Mouse (Mus musculus) midbrain, embryonic 11.5 days (tissue): ENCODE data around the gene Nufip2. TPM values are rescaled to one million over a fixed set of nuclear protein-coding genes. Genes with fewer than 3 reads are reported as not detected.
"Not testable (repeated sequence)": the region's sequence is repeated elsewhere in the genome, so short reads cannot be mapped to it uniquely, and the experiment has no call there.

Source experiments
- ATAC-seq: fragments of 200-750 bp; cut with Nextera tagmentation; 2 replicates; pipeline ENCODE4 v1.8.0; 2017; ENCODE audit warnings: moderate TSS enrichment, moderate library complexity; ENCODE audit not compliant: low FRiP score
- DNase-seq: peaks from one replicate; pipeline ENCODE4 v3.0.0; 2015; ENCODE audit warnings: low spot score; ENCODE audit errors: missing footprints
- H3K27ac ChIP-seq: fragments of 300-500 bp; sonication (generic); 2 replicates; pipeline ENCODE4 v1.5.1; 2014; ENCODE audit warnings: low read depth, low read length
- H3K27me3 ChIP-seq: fragments of 300-500 bp; sonication (generic); 2 replicates; pipeline ENCODE4 v1.6.1; 2014; ENCODE audit warnings: mild to moderate bottlenecking, low read length, moderate library complexity, mixed read lengths; ENCODE audit not compliant: control insufficient read depth, insufficient read depth
- H3K36me3 ChIP-seq: fragments of 300-500 bp; sonication (generic); 2 replicates; pipeline ENCODE4 v1.6.1; 2014; ENCODE audit warnings: mild to moderate bottlenecking, low read length, moderate library complexity, mixed read lengths; ENCODE audit not compliant: control insufficient read depth, insufficient read depth
- H3K4me1 ChIP-seq: fragments of 300-500 bp; sonication (generic); 2 replicates; pipeline ENCODE4 v1.6.1; 2014; ENCODE audit warnings: low read length; ENCODE audit not compliant: control insufficient read depth, insufficient read depth
- H3K4me2 ChIP-seq: fragments of 300-500 bp; sonication (generic); 2 replicates; pipeline ENCODE4 v1.6.1; 2014; ENCODE audit warnings: mild to moderate bottlenecking, moderate library complexity
- H3K4me3 ChIP-seq: fragments of 300-500 bp; sonication (generic); 2 replicates; pipeline ENCODE4 v1.5.1; 2014; ENCODE audit warnings: low read depth, low read length
- H3K9ac ChIP-seq: fragments of 300-500 bp; sonication (generic); 2 replicates; pipeline ENCODE4 v1.6.1; 2014; ENCODE audit warnings: low read length
- H3K9me3 ChIP-seq: fragments of 300-500 bp; sonication (generic); 2 replicates; pipeline ENCODE4 v1.6.1; 2016; ENCODE audit warnings: low read length; ENCODE audit not compliant: control insufficient read depth
- WGBS: fragments of 180-500 bp; shearing (Covaris S2); extraction: QIAGEN DNeasy Blood & Tissue Kit; methylation state at CpG from one replicate; pipeline ENCODE4 v1.1.7; 2014; 5-methylcytosine and 5-hydroxymethylcytosine counted together
- polyA plus RNA-seq: library from polyadenylated mRNA; unstranded; fragments of >200 nt; fragmentation: Nextera tagmentation; extraction: Ambion mirVana; gene quantifications from 2 replicates; pipeline ENCODE4 v1.2.1, GENCODE M21; 2014

The Nufip2 gene
- polyA plus RNA-seq, 1 experiment from 2014 or later: 4.8 TPM

- Histone ChIP-seq H3K27ac (no peak overlapping the region), H3K4me2 (no peak overlapping the region), H3K4me1 (peaks cover 4% of the 10 kb centered on the region; the same call in 1 of the 2 replicates), H3K4me3 (no peak overlapping the region), H3K9ac (no peak overlapping the region), H3K36me3 (no peaks in the 10 kb centered on the region), H3K9me3 (no peaks in the 10 kb centered on the region), H3K27me3 (no peaks in the 10 kb centered on the region)
- no peak for DNase-seq
- 52% methylated on average over 2 of the region's 2 CpGs for WGBS
- ATAC-seq: no peak
These were observed 42.6 kb downstream of the Nufip2 start for GRCm38 (mm10) chr11:77728587-77728986.

- peak; percentile 98 for DNase-seq
- H3K9ac ChIP-seq: no peak overlapping the region
- no peaks in the 10 kb centered on the region for H3K27me3 ChIP-seq
- no peaks in the 10 kb centered on the region for H3K36me3 ChIP-seq
- H3K9me3 ChIP-seq: no peaks in the 10 kb centered on the region
- H3K4me2 ChIP-seq: no peak overlapping the region
- H3K4me3 ChIP-seq: no peak overlapping the region
- H3K4me1 ChIP-seq: no peaks in the 10 kb centered on the region
- no peak for ATAC-seq
- WGBS: 1% methylated on average over 6 of the region's 6 CpGs
- H3K27ac ChIP-seq: no peak overlapping the region
These were observed 51.3 kb downstream of the Nufip2 start for GRCm38 (mm10) chr11:77737289-77737688.

GRCm38 (mm10) chr11:77738555-77738954 lies 52.6 kb downstream of the Nufip2 start:
- Histone ChIP-seq H3K9ac (no peak overlapping the region), H3K9me3 (no peaks in the 10 kb centered on the region), H3K4me2 (no peak overlapping the region), H3K36me3 (no peaks in the 10 kb centered on the region), H3K27me3 (no peaks in the 10 kb centered on the region), H3K4me3 (no peak overlapping the region), H3K4me1 (no peaks in the 10 kb centered on the region), H3K27ac (no peak overlapping the region)
- ATAC-seq: no peak
- DNase-seq: no peak
- WGBS: 58% methylated on average over 7 of the region's 7 CpGs

- ATAC-seq: no peak
- no peak overlapping the region for H3K27ac ChIP-seq
- 38% methylated on average over 6 of the region's 6 CpGs for WGBS
- no peaks in the 10 kb centered on the region for H3K9me3 ChIP-seq
- no peak overlapping the region for H3K4me2 ChIP-seq
- H3K27me3 ChIP-seq: no peaks in the 10 kb centered on the region
- H3K4me3 ChIP-seq: no peak overlapping the region
- DNase-seq: no peak
- H3K36me3 ChIP-seq: no peaks in the 10 kb centered on the region
- no peaks in the 10 kb centered on the region for H3K4me1 ChIP-seq
- no peak overlapping the region for H3K9ac ChIP-seq
These were observed 58.0 kb downstream of the Nufip2 start for GRCm38 (mm10) chr11:77743966-77744365.

- no peaks in the 10 kb centered on the region for H3K4me1 ChIP-seq
- no peaks in the 10 kb centered on the region for H3K9me3 ChIP-seq
- no peak overlapping the region for H3K9ac ChIP-seq
- H3K36me3 ChIP-seq: no peaks in the 10 kb centered on the region
- ATAC-seq (no peak), DNase-seq (no peak)
- H3K27me3 ChIP-seq: no peaks in the 10 kb centered on the region
- WGBS: 95% methylated on average over 4 of the region's 4 CpGs
- no peak overlapping the region for H3K4me3 ChIP-seq
- H3K27ac ChIP-seq: no peak overlapping the region
- no peak overlapping the region for H3K4me2 ChIP-seq
These were observed 60.7 kb downstream of the Nufip2 start for GRCm38 (mm10) chr11:77746652-77747051.

- 98% methylated on average over 13 of the region's 15 CpGs for WGBS
- not testable (repeated sequence) for H3K4me2 ChIP-seq, ATAC-seq, H3K36me3 ChIP-seq, H3K27ac ChIP-seq, H3K4me3 ChIP-seq, H3K27me3 ChIP-seq, DNase-seq, H3K4me1 ChIP-seq, H3K9me3 ChIP-seq, H3K9ac ChIP-seq
These were observed 61.1 kb downstream of the Nufip2 start for GRCm38 (mm10) chr11:77747103-77747502.

- Histone ChIP-seq H3K36me3 (no peaks in the 10 kb centered on the region), H3K4me2 (no peak overlapping the region), H3K9ac (no peak overlapping the region), H3K27ac (no peak overlapping the region), H3K4me3 (no peak overlapping the region), H3K4me1 (no peaks in the 10 kb centered on the region), H3K27me3 (no peaks in the 10 kb centered on the region), H3K9me3 (no peaks in the 10 kb centered on the region)
- ATAC-seq: no peak
- no peak for DNase-seq
- 84% methylated on average over 5 of the region's 5 CpGs for WGBS
These were observed 63.0 kb downstream of the Nufip2 start for GRCm38 (mm10) chr11:77748996-77749395.

GRCm38 (mm10) chr11:77752525-77752924 lies 66.6 kb downstream of the Nufip2 start:
- ATAC-seq: no peak
- Histone ChIP-seq H3K9ac (no peak overlapping the region), H3K4me2 (no peak overlapping the region), H3K4me3 (no peak overlapping the region), H3K27me3 (no peaks in the 10 kb centered on the region), H3K9me3 (no peaks in the 10 kb centered on the region), H3K36me3 (no peaks in the 10 kb centered on the region), H3K27ac (no peak overlapping the region), H3K4me1 (no peaks in the 10 kb centered on the region)
- no peak for DNase-seq
- WGBS: 78% methylated on average over 5 of the region's 5 CpGs

GRCm38 (mm10) chr11:77753469-77753868 lies 67.5 kb downstream of the Nufip2 start:
- no peaks in the 10 kb centered on the region for H3K27me3 ChIP-seq
- DNase-seq (peak; percentile 44), ATAC-seq (no peak)
- WGBS: 80% methylated on average over 3 of the region's 3 CpGs
- H3K27ac ChIP-seq: no peak overlapping the region
- H3K9me3 ChIP-seq: no peaks in the 10 kb centered on the region
- no peak overlapping the region for H3K4me3 ChIP-seq
- no peak overlapping the region for H3K4me2 ChIP-seq
- H3K36me3 ChIP-seq: no peaks in the 10 kb centered on the region
- no peak overlapping the region for H3K9ac ChIP-seq
- H3K4me1 ChIP-seq: no peaks in the 10 kb centered on the region

- peaks cover 17% of the 10 kb centered on the region for H3K4me1 ChIP-seq
- no peaks in the 10 kb centered on the region for H3K36me3 ChIP-seq
- H3K27me3 ChIP-seq: no peaks in the 10 kb centered on the region
- ATAC-seq: no peak
- H3K9ac ChIP-seq: no peak overlapping the region
- H3K27ac ChIP-seq: no peak overlapping the region
- no peak overlapping the region for H3K4me2 ChIP-seq
- peak; percentile 57 for DNase-seq
- WGBS: 90% methylated on average over 4 of the region's 4 CpGs
- H3K4me3 ChIP-seq: no peak overlapping the region
- H3K9me3 ChIP-seq: no peaks in the 10 kb centered on the region
These were observed 74.1 kb downstream of the Nufip2 start for GRCm38 (mm10) chr11:77760031-77760430.
